Mouse (Mus musculus) liver, embryonic 12.5 days (tissue): ENCODE results near the gene Cntd1. TPM values are rescaled to one million over a fixed set of nuclear protein-coding genes. Genes with fewer than 3 reads are reported as not detected.

ENCODE experiments used
- ATAC-seq: fragments of 200-750 bp; cut with Nextera tagmentation; 2 replicates; pipeline ENCODE4 v1.8.0; 2017; ENCODE audit warnings: moderate number of reproducible peaks, mild to moderate bottlenecking, moderate library complexity
- H3K27ac ChIP-seq: fragments of 300-500 bp; sonication (generic); 2 replicates; pipeline ENCODE4 v1.5.1; 2016; ENCODE audit warnings: mild to moderate bottlenecking
- H3K27me3 ChIP-seq: fragments of 300-500 bp; sonication (generic); replicated peaks from 2 replicates; pipeline ENCODE4 v1.6.1; 2016; ENCODE audit warnings: mild to moderate bottlenecking, moderate library complexity
- H3K36me3 ChIP-seq: fragments of 300-500 bp; sonication (generic); 2 replicates; pipeline ENCODE4 v1.6.1; 2016; ENCODE audit warnings: mild to moderate bottlenecking, moderate library complexity
- H3K4me1 ChIP-seq: fragments of 300-500 bp; sonication (generic); 2 replicates; pipeline ENCODE4 v1.6.1; 2016
- H3K4me2 ChIP-seq: fragments of 300-500 bp; sonication (generic); 2 replicates; pipeline ENCODE4 v1.6.1; 2016; ENCODE audit warnings: mild to moderate bottlenecking, moderate library complexity
- H3K4me3 ChIP-seq: fragments of 300-500 bp; sonication (generic); 2 replicates; pipeline ENCODE4 v1.5.1; 2016; ENCODE audit warnings: mild to moderate bottlenecking, moderate library complexity
- H3K9ac ChIP-seq: fragments of 300-500 bp; sonication (generic); 2 replicates; pipeline ENCODE4 v1.6.1; 2016; ENCODE audit warnings: mild to moderate bottlenecking, moderate library complexity
- H3K9me3 ChIP-seq: fragments of 300-500 bp; sonication (generic); replicated peaks from 2 replicates; pipeline ENCODE4 v1.6.1; 2016; ENCODE audit warnings: mild to moderate bottlenecking, moderate library complexity
- WGBS: fragments of 180-500 bp; shearing (Covaris S2); methylation state at CpG from one replicate; pipeline ENCODE4 v1.1.7; 2016; ENCODE audit not compliant: insufficient replicate concordance; 5-methylcytosine and 5-hydroxymethylcytosine counted together
- polyA plus RNA-seq: library from polyadenylated mRNA; unstranded; fragments of >200 nt; fragmentation: Nextera tagmentation; extraction: Ambion mirVana; gene quantifications from 2 replicates; pipeline ENCODE4 v1.2.1, GENCODE M21; 2016

Cntd1 gene
- 0.74 and 1.3 TPM in 2 replicates for polyA plus RNA-seq

- WGBS = 3% methylated on average over 45 of the region's 45 CpGs
- Histone ChIP-seq H3K9ac (peak within 1 kb of the TSS; percentile 83), H3K4me3 (peak within 1 kb of the TSS; percentile 85), H3K27me3 (peaks cover 6% of the 10 kb centered on the region; the same call in 1 of the 2 replicates), H3K9me3 (no peaks in the 10 kb centered on the region), H3K36me3 (peaks cover 22% of the 10 kb centered on the region), H3K4me1 (peaks cover 38% of the 10 kb centered on the region), H3K27ac (peak within 1 kb of the TSS; percentile 84), H3K4me2 (peak within 1 kb of the TSS; percentile 88)
- ATAC-seq = peak; percentile 94
These were observed at the start of gene Cntd1, which contains the start of gene Coa3 for GRCm38 (mm10) chr11:101278223-101279192. Gene Cntd1, plus strand, starts transcription at chr11:101279012. Gene Coa3, minus strand, starts transcription at chr11:101279114.

DNA sequence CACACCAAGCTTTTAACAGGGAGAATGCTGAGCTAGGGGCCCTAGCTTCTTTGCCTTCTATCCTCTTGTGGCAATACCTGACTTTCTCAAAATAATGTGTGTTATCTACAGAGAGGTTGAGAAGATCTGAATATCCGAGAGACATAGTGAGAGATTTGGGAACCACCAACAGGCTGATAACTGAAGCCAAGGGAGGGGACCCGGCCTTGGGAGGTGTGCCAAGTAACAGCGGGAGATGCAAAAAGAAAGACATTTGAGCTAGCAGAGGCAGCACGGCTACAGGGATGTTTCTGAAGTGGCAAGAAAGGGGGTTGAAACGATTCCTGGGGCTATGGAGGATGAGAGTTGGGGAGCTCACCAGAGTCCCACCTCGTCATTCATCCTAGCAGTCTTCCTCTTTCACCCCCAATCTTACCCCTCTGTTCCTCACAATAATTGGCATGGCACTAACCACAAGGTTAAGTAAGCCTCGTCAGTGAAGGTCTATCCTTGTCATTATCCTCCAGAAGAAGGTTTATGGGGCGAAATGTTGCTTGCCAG, 49.4 kb upstream of the Cntd1 start:
- 26% methylated on average over 8 of the region's 8 CpGs for WGBS
- Histone ChIP-seq H3K9ac (no peak overlapping the region), H3K9me3 (no peaks in the 10 kb centered on the region), H3K27ac (no peak overlapping the region), H3K36me3 (no peaks in the 10 kb centered on the region), H3K4me2 (no peak overlapping the region), H3K4me3 (no peak overlapping the region), H3K27me3 (peaks cover 71% of the 10 kb centered on the region), H3K4me1 (peaks cover 43% of the 10 kb centered on the region)
- ATAC-seq = no peak

- 23% methylated on average over 2 of the region's 2 CpGs for WGBS
- Histone ChIP-seq H3K9ac (no peak overlapping the region), H3K4me2 (no peak overlapping the region), H3K4me1 (peaks cover 36% of the 10 kb centered on the region), H3K27me3 (peaks cover 78% of the 10 kb centered on the region), H3K9me3 (no peaks in the 10 kb centered on the region), H3K4me3 (no peak overlapping the region), H3K36me3 (no peaks in the 10 kb centered on the region), H3K27ac (0 out of 2 replicates have a peak overlapping the region, but pooled peaks have one; percentile 64)
- no peak for ATAC-seq
These were observed 48.7 kb upstream of the Cntd1 start for GRCm38 (mm10) chr11:101230061-101230511.

DNA sequence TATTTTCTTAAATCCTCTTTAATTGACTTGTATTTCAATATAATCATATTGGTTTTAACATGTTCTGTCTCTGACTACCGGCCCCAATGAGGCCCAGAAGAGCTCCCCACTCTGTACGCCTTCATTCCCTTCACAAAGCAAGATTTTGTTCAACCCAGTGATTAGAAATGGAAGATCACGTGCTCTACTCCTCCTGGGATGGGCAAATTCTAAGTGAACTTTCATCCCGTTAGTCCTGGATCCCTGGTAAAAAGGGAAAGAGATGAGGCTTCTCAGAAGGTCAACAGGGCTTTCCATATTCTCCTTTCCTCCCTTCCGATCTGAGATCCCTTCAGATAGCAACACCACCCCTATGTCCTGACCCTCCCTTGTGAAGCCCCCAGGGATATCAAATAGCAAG, 48.3 kb upstream of the Cntd1 start:
- no peaks in the 10 kb centered on the region for H3K36me3 ChIP-seq
- H3K4me1 ChIP-seq = peaks cover 32% of the 10 kb centered on the region
- H3K27me3 ChIP-seq = peaks cover 81% of the 10 kb centered on the region
- peak overlapping the region; percentile 47 for H3K4me2 ChIP-seq
- ATAC-seq = no peak
- WGBS = 19% methylated on average over 5 of the region's 5 CpGs
- H3K9me3 ChIP-seq = no peaks in the 10 kb centered on the region
- 0 out of 2 replicates have a peak overlapping the region, but pooled peaks have one; percentile 17 for H3K4me3 ChIP-seq
- H3K9ac ChIP-seq = no peak overlapping the region
- peak overlapping the region; percentile 64 for H3K27ac ChIP-seq

DNA sequence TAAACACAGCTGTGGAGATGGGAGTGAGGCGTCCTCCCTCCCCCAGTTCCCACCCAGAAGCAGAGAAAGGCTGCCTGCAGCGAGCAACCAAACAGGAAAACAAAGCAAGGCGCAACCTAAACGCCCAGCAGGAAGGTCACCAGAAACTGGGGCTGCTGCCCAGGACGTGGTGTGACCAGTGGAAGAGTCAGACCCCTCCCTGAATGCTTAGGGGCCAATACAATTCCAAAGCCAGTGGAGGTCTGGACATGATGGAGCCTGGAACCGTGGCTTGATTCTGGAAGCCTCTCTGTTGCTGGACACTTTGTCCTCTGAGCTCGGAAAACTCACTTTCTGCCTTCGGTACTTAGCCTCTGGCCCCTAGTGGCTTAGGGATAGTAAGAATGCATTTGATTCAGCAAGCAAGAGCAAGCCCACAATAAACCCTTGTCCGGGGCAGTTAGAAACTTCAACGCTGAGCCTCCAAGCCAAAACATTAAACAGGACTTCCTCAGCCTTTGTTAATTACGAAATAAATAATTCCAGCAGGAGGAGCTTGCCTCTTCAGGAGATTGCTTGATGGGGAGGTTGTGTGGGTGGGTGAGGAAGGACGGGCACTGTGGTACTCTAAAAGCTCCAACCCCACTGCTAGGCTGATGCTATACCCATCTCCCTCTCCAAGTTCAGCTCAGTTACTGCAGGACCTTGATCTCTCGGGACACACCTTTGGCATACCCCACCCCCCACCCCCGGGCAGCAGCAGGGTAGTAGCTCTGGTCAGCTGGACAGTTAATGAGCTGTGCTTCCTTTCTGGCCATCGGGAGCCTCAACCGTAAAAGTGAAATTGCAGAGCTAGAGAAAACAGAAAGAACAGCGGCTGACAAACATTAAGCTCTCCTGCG, 47.6 kb upstream of the Cntd1 start:
- H3K27ac ChIP-seq = peak overlapping the region; percentile 64
- ATAC-seq = no peak
- H3K4me3 ChIP-seq = peak overlapping the region; percentile 17
- peaks cover 27% of the 10 kb centered on the region for H3K4me1 ChIP-seq
- H3K4me2 ChIP-seq = peak overlapping the region; percentile 47
- no peaks in the 10 kb centered on the region for H3K9me3 ChIP-seq
- WGBS = 3% methylated on average over 18 of the region's 18 CpGs
- H3K9ac ChIP-seq = no peak overlapping the region
- peaks cover 83% of the 10 kb centered on the region for H3K27me3 ChIP-seq
- no peaks in the 10 kb centered on the region for H3K36me3 ChIP-seq

DNA sequence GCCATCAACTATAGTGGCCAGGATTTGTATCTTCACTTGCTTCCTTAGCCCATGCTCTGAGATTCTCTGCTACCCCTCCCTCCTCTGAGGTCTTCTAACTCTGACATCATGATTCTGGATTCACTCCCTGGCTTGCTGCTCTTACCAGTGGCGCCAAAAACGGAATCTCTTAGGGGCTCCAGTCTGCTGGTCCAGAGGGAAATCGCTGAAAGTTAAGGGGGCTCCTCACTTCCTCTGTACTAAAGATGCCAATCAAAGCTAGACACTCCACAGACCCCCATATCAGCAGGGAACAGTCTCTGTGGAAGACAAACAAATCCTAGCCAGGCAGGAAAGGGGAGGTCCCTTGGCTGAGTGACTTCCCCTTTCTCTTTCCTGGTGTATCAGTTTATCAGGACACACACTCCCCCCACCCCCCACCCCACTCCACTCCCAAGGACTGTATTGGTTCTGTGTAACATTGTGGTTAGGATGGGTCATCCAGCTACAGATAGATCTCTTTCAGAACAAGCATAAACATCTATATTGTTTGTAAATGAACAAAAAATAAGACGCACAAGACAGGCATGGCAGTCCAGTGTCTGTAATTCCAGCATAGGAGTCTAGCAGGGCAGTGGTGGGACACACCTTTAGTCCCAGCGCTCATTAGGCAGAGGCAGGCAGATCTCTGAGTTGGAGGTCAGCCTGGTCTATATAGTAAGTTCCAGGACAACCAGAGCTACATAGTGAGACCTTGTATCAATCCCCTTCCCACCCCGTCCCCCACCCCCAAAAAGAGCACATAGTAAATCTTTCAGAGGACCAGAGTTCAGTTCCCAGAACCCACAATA, 46.6 kb upstream of the Cntd1 start:
- Histone ChIP-seq H3K9ac (no peak overlapping the region), H3K4me2 (peak overlapping the region; percentile 47), H3K27ac (peak overlapping the region; percentile 64; the same call in 1 of the 2 replicates), H3K4me1 (peaks cover 23% of the 10 kb centered on the region), H3K9me3 (no peaks in the 10 kb centered on the region), H3K27me3 (peaks cover 87% of the 10 kb centered on the region), H3K4me3 (no peak overlapping the region), H3K36me3 (no peaks in the 10 kb centered on the region)
- WGBS = 17% methylated on average over 6 of the region's 6 CpGs
- ATAC-seq = peak; percentile 51

- H3K9ac ChIP-seq = no peak overlapping the region
- 43% methylated on average over 1 of the region's 1 CpGs for WGBS
- peaks cover 23% of the 10 kb centered on the region for H3K4me1 ChIP-seq
- no peak overlapping the region for H3K4me2 ChIP-seq
- peaks cover 84% of the 10 kb centered on the region for H3K27me3 ChIP-seq
- H3K27ac ChIP-seq = no peak overlapping the region
- no peaks in the 10 kb centered on the region for H3K36me3 ChIP-seq
- H3K9me3 ChIP-seq = no peaks in the 10 kb centered on the region
- no peak for ATAC-seq
- H3K4me3 ChIP-seq = no peak overlapping the region
These were observed 45.6 kb upstream of the Cntd1 start for GRCm38 (mm10) chr11:101233240-101233639.

DNA sequence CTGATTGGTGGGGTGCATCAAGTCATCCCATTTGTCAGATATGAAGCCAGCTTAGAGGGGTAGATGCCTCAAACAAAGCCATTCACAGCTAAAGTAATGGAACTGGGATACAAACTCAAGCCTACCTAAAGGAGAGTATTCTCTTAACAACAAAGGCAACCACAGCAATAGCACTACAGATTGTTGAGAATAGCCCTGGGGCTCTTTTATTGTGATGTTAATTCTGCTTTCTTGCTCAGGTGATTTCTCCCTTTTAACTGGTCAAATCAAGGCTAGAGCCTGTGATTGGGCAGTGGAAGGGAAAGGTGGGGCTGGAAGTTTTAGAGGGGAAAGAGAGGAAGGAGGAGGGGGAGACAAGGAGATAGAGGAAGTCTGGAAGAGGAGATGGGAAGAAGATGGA, 44.7 kb upstream of the Cntd1 start:
- Histone ChIP-seq H3K4me3 (no peak overlapping the region), H3K9ac (no peak overlapping the region), H3K4me2 (no peak overlapping the region), H3K9me3 (no peaks in the 10 kb centered on the region), H3K27ac (no peak overlapping the region), H3K27me3 (peaks cover 80% of the 10 kb centered on the region), H3K36me3 (no peaks in the 10 kb centered on the region), H3K4me1 (peaks cover 23% of the 10 kb centered on the region)
- no peak for ATAC-seq

DNA sequence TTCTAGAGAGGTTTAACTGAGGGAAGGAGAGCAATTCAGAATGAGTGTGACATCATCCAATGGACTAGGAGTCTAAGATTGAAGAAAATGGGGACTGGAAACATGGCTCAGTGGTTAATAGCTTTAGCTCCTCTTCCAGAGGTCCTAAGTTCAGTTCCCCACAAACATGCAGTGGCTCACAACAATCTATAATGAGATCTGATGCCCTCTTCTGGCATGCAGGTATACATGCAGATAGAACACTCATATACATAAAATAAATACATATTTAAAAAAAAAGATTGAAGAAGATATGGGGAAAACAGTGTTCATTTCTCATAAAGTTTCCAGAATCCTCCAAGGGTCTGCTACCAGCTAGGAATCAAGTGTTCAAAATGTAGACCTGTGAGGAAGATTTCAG, 43.4 kb upstream of the Cntd1 start:
- no peaks in the 10 kb centered on the region for H3K9me3 ChIP-seq
- H3K4me1 ChIP-seq = peaks cover 22% of the 10 kb centered on the region
- H3K4me2 ChIP-seq = no peak overlapping the region
- no peak for ATAC-seq
- no peak overlapping the region for H3K4me3 ChIP-seq
- H3K36me3 ChIP-seq = no peaks in the 10 kb centered on the region
- peaks cover 70% of the 10 kb centered on the region for H3K27me3 ChIP-seq
- H3K9ac ChIP-seq = no peak overlapping the region
- no peak overlapping the region for H3K27ac ChIP-seq

GRCm38 (mm10) chr11:101236782-101237181, 42.0 kb upstream of the Cntd1 start:
- no peak overlapping the region for H3K4me3 ChIP-seq
- WGBS = 79% methylated on average over 5 of the region's 5 CpGs
- H3K36me3 ChIP-seq = no peaks in the 10 kb centered on the region
- H3K27ac ChIP-seq = no peak overlapping the region
- no peak overlapping the region for H3K9ac ChIP-seq
- H3K9me3 ChIP-seq = no peaks in the 10 kb centered on the region
- no peak overlapping the region for H3K4me2 ChIP-seq
- no peak for ATAC-seq
- H3K4me1 ChIP-seq = peaks cover 9% of the 10 kb centered on the region
- H3K27me3 ChIP-seq = peaks cover 64% of the 10 kb centered on the region

DNA sequence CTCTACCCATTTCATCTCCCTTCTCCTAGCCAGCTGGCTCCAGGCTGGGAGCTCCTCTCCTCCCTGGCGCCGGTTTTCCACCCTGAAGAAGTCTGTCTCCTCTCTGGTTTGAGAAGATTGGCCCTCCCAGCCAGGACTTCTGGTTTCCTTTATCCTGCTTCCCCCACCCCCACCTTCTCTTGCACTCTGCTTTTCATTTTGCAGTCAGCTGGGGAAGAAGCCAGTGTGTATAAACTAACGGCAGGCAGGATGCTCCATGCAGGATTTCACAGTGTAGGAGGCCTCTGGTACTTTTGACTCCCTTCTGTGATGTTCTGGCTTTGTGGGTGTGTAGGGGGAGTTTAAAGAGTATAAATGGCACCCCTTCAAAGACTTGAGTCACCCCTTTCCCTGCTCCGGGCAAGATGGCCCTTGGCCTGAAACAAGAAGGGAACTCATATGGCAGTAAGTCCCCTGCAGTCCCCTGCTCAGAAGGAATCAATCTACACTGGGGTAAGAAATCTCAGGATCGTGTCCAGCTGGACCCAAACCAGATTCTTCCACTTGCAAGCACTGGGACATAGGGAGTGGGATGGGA, 40.7 kb upstream of the Cntd1 start:
- H3K36me3 ChIP-seq = no peaks in the 10 kb centered on the region
- 43% methylated on average over 5 of the region's 5 CpGs for WGBS
- no peak overlapping the region for H3K4me2 ChIP-seq
- peaks cover 66% of the 10 kb centered on the region for H3K27me3 ChIP-seq
- H3K9me3 ChIP-seq = no peaks in the 10 kb centered on the region
- no peak overlapping the region for H3K9ac ChIP-seq
- no peak overlapping the region for H3K27ac ChIP-seq
- H3K4me3 ChIP-seq = no peak overlapping the region
- ATAC-seq = no peak
- no peaks in the 10 kb centered on the region for H3K4me1 ChIP-seq
